Mouse (Mus musculus): ENCODE data around the gene 1700016K19Rik. TPM values are rescaled to one million over a fixed set of nuclear protein-coding genes. Genes with fewer than 3 reads are reported as not detected.

1700016K19Rik gene
- polyA plus RNA-seq, 1 experiment from 2014 or later = not detected

GRCm38 (mm10) chr11:76019879-76020278 lies 20.2 kb downstream of the 1700016K19Rik start:
- no peak for DNase-seq (ENCODE audit: low spot score)
- Histone ChIP-seq H3K4me1 (ENCODE audit: control insufficient read depth, insufficient read depth, low read length) (no peaks in the 10 kb centered on the region), H3K9ac (ENCODE audit: low read length) (no peak overlapping the region), H3K27me3 (ENCODE audit: control insufficient read depth, insufficient read depth, low read length) (no peaks in the 10 kb centered on the region), H3K4me3 (ENCODE audit: low read depth, low read length) (no peak overlapping the region), H3K36me3 (ENCODE audit: control insufficient read depth, insufficient read depth, low read length) (no peaks in the 10 kb centered on the region), H3K9me3 (ENCODE audit: control insufficient read depth, low read length) (no peaks in the 10 kb centered on the region), H3K4me2 (ENCODE audit: low read depth) (no peak overlapping the region), H3K27ac (ENCODE audit: low read depth, low read length) (no peak overlapping the region)
- ATAC-seq (ENCODE audit: insufficient read depth, low FRiP score, low TSS enrichment) = no peak
- 88% methylated on average over 4 of the region's 4 CpGs for WGBS

GRCm38 (mm10) chr11:76020916-76021315 lies 21.2 kb downstream of the 1700016K19Rik start:
- Histone ChIP-seq H3K4me2 (ENCODE audit: low read depth) (no peak overlapping the region), H3K9me3 (ENCODE audit: control insufficient read depth, low read length) (no peaks in the 10 kb centered on the region), H3K27me3 (ENCODE audit: control insufficient read depth, insufficient read depth, low read length) (no peaks in the 10 kb centered on the region), H3K4me3 (ENCODE audit: low read depth, low read length) (no peak overlapping the region), H3K27ac (ENCODE audit: low read depth, low read length) (no peak overlapping the region), H3K9ac (ENCODE audit: low read length) (no peak overlapping the region), H3K4me1 (ENCODE audit: control insufficient read depth, insufficient read depth, low read length) (no peaks in the 10 kb centered on the region), H3K36me3 (ENCODE audit: control insufficient read depth, insufficient read depth, low read length) (no peaks in the 10 kb centered on the region)
- ATAC-seq (ENCODE audit: insufficient read depth, low FRiP score, low TSS enrichment) (no peak), DNase-seq (ENCODE audit: low spot score) (no peak)
- 86% methylated on average over 9 of the region's 9 CpGs for WGBS

- Histone ChIP-seq H3K36me3 (ENCODE audit: control insufficient read depth, insufficient read depth, low read length) (no peaks in the 10 kb centered on the region), H3K9ac (ENCODE audit: low read length) (no peak overlapping the region), H3K9me3 (ENCODE audit: control insufficient read depth, low read length) (no peaks in the 10 kb centered on the region), H3K4me2 (ENCODE audit: low read depth) (no peak overlapping the region), H3K4me1 (ENCODE audit: control insufficient read depth, insufficient read depth, low read length) (peaks cover 4% of the 10 kb centered on the region; the same call in 1 of the 2 replicates), H3K27me3 (ENCODE audit: control insufficient read depth, insufficient read depth, low read length) (no peaks in the 10 kb centered on the region), H3K27ac (ENCODE audit: low read depth, low read length) (no peak overlapping the region), H3K4me3 (ENCODE audit: low read depth, low read length) (no peak overlapping the region)
- no peak for ATAC-seq (ENCODE audit: insufficient read depth, low FRiP score, low TSS enrichment)
- WGBS = 80% methylated on average over 7 of the region's 7 CpGs
- DNase-seq (ENCODE audit: low spot score) = no peak
Observed at GRCm38 (mm10) chr11:76025080-76025583, 25.4 kb downstream of the 1700016K19Rik start.

- peak overlapping the region; percentile 76 for H3K9ac ChIP-seq (ENCODE audit: low read length)
- H3K27me3 ChIP-seq (ENCODE audit: control insufficient read depth, insufficient read depth, low read length) = no peaks in the 10 kb centered on the region
- no peaks in the 10 kb centered on the region for H3K9me3 ChIP-seq (ENCODE audit: control insufficient read depth, low read length)
- ATAC-seq (ENCODE audit: insufficient read depth, low FRiP score, low TSS enrichment) (no peak; the same call in 1 of the 2 replicates), DNase-seq (ENCODE audit: low spot score) (no peak)
- H3K4me2 ChIP-seq (ENCODE audit: low read depth) = peak overlapping the region; percentile 85
- no peak overlapping the region for H3K27ac ChIP-seq (ENCODE audit: low read depth, low read length)
- H3K4me1 ChIP-seq (ENCODE audit: control insufficient read depth, insufficient read depth, low read length) = peaks cover 4% of the 10 kb centered on the region; the same call in 1 of the 2 replicates
- WGBS = 3% methylated on average over 14 of the region's 14 CpGs
- H3K36me3 ChIP-seq (ENCODE audit: control insufficient read depth, insufficient read depth, low read length) = no peaks in the 10 kb centered on the region
- peak overlapping the region; percentile 65 for H3K4me3 ChIP-seq (ENCODE audit: low read depth, low read length)
Observed at GRCm38 (mm10) chr11:76026527-76027138, 26.9 kb downstream of the 1700016K19Rik start.

- no peaks in the 10 kb centered on the region for H3K36me3 ChIP-seq (ENCODE audit: control insufficient read depth, insufficient read depth, low read length)
- no peak within 1 kb of the TSS for H3K27ac ChIP-seq (ENCODE audit: low read depth, low read length)
- WGBS = under 1% methylated on average over 90 of the region's 112 CpGs
- H3K4me1 ChIP-seq (ENCODE audit: control insufficient read depth, insufficient read depth, low read length) = peaks cover 4% of the 10 kb centered on the region; the same call in 1 of the 2 replicates
- H3K4me2 ChIP-seq (ENCODE audit: low read depth) = peak within 1 kb of the TSS; percentile 85
- H3K9me3 ChIP-seq (ENCODE audit: control insufficient read depth, low read length) = no peaks in the 10 kb centered on the region
- ATAC-seq (ENCODE audit: insufficient read depth, low FRiP score, low TSS enrichment) (peak; percentile 84), DNase-seq (ENCODE audit: low spot score) (peak; percentile 90)
- H3K27me3 ChIP-seq (ENCODE audit: control insufficient read depth, insufficient read depth, low read length) = no peaks in the 10 kb centered on the region
- H3K9ac ChIP-seq (ENCODE audit: low read length) = peak within 1 kb of the TSS; percentile 76
- H3K4me3 ChIP-seq (ENCODE audit: low read depth, low read length) = peak within 1 kb of the TSS; percentile 65
Observed at GRCm38 (mm10) chr11:76027139-76028071, 27.7 kb downstream of the 1700016K19Rik start, which contains the start of gene Rflnb. TSS of gene Rflnb (minus strand) at chr11:76027782.

GRCm38 (mm10) chr11:76028072-76028465 lies 28.4 kb downstream of the 1700016K19Rik start:
- Histone ChIP-seq H3K9me3 (ENCODE audit: control insufficient read depth, low read length) (no peaks in the 10 kb centered on the region), H3K4me3 (ENCODE audit: low read depth, low read length) (peak overlapping the region; percentile 65), H3K4me2 (ENCODE audit: low read depth) (peak overlapping the region; percentile 85), H3K36me3 (ENCODE audit: control insufficient read depth, insufficient read depth, low read length) (no peaks in the 10 kb centered on the region), H3K9ac (ENCODE audit: low read length) (peak overlapping the region; percentile 76), H3K27ac (ENCODE audit: low read depth, low read length) (no peak overlapping the region), H3K4me1 (ENCODE audit: control insufficient read depth, insufficient read depth, low read length) (peaks cover 4% of the 10 kb centered on the region; the same call in 1 of the 2 replicates), H3K27me3 (ENCODE audit: control insufficient read depth, insufficient read depth, low read length) (no peaks in the 10 kb centered on the region)
- ATAC-seq (ENCODE audit: insufficient read depth, low FRiP score, low TSS enrichment) (peak; percentile 24; the same call in 1 of the 2 replicates), DNase-seq (ENCODE audit: low spot score) (peak; percentile 39)
- 0% methylated on average over 13 of the region's 14 CpGs for WGBS

- Histone ChIP-seq H3K27ac (ENCODE audit: low read depth, low read length) (no peak overlapping the region), H3K4me3 (ENCODE audit: low read depth, low read length) (no peak overlapping the region), H3K27me3 (ENCODE audit: control insufficient read depth, insufficient read depth, low read length) (no peaks in the 10 kb centered on the region), H3K36me3 (ENCODE audit: control insufficient read depth, insufficient read depth, low read length) (no peaks in the 10 kb centered on the region), H3K9me3 (ENCODE audit: control insufficient read depth, low read length) (no peaks in the 10 kb centered on the region), H3K4me2 (ENCODE audit: low read depth) (no peak overlapping the region), H3K9ac (ENCODE audit: low read length) (no peak overlapping the region), H3K4me1 (ENCODE audit: control insufficient read depth, insufficient read depth, low read length) (no peaks in the 10 kb centered on the region)
- WGBS = 87% methylated on average over 6 of the region's 6 CpGs
- ATAC-seq (ENCODE audit: insufficient read depth, low FRiP score, low TSS enrichment) (no peak), DNase-seq (ENCODE audit: low spot score) (no peak)
Observed at GRCm38 (mm10) chr11:76033359-76033758, 33.6 kb downstream of the 1700016K19Rik start.

GRCm38 (mm10) chr11:76033836-76034235 lies 34.1 kb downstream of the 1700016K19Rik start:
- no peaks in the 10 kb centered on the region for H3K4me1 ChIP-seq (ENCODE audit: control insufficient read depth, insufficient read depth, low read length)
- DNase-seq (ENCODE audit: low spot score) (no peak), ATAC-seq (ENCODE audit: insufficient read depth, low FRiP score, low TSS enrichment) (no peak)
- H3K9me3 ChIP-seq (ENCODE audit: control insufficient read depth, low read length) = no peaks in the 10 kb centered on the region
- no peak overlapping the region for H3K9ac ChIP-seq (ENCODE audit: low read length)
- no peak overlapping the region for H3K27ac ChIP-seq (ENCODE audit: low read depth, low read length)
- no peak overlapping the region for H3K4me3 ChIP-seq (ENCODE audit: low read depth, low read length)
- H3K4me2 ChIP-seq (ENCODE audit: low read depth) = no peak overlapping the region
- 65% methylated on average over 4 of the region's 4 CpGs for WGBS
- no peaks in the 10 kb centered on the region for H3K36me3 ChIP-seq (ENCODE audit: control insufficient read depth, insufficient read depth, low read length)
- no peaks in the 10 kb centered on the region for H3K27me3 ChIP-seq (ENCODE audit: control insufficient read depth, insufficient read depth, low read length)

All from neural tube, embryonic 11.5 days (tissue).